Mouse (Mus musculus) embryonic facial prominence, embryonic 12.5 days (tissue): ENCODE data around the gene Gucy2c. TPM values are rescaled to one million over a fixed set of nuclear protein-coding genes. Genes with fewer than 3 reads are reported as not detected.

Experiments
- ATAC-seq: fragments of 200-750 bp; cut with Nextera tagmentation; 2 replicates; pipeline ENCODE4 v1.8.0; 2017; ENCODE audit not compliant: insufficient number of reproducible peaks, insufficient read depth, low FRiP score, low TSS enrichment
- H3K27ac ChIP-seq: fragments of 300-500 bp; sonication (generic); 2 replicates; pipeline ENCODE4 v1.5.1; 2016; ENCODE audit warnings: mild to moderate bottlenecking
- H3K27me3 ChIP-seq: fragments of 300-500 bp; sonication (generic); 2 replicates; pipeline ENCODE4 v1.6.1; 2016; ENCODE audit warnings: mild to moderate bottlenecking, moderate library complexity
- H3K36me3 ChIP-seq: fragments of 300-500 bp; sonication (generic); 2 replicates; pipeline ENCODE4 v1.6.1; 2016; ENCODE audit warnings: mild to moderate bottlenecking
- H3K4me1 ChIP-seq: fragments of 300-500 bp; sonication (generic); 2 replicates; pipeline ENCODE4 v1.6.1; 2016
- H3K4me2 ChIP-seq: fragments of 300-500 bp; sonication (generic); replicated peaks from 2 replicates; pipeline ENCODE4 v1.6.1; 2016; ENCODE audit warnings: mild to moderate bottlenecking, moderate library complexity
- H3K4me3 ChIP-seq: fragments of 300-500 bp; sonication (generic); 2 replicates; pipeline ENCODE4 v1.5.1; 2016; ENCODE audit warnings: mild to moderate bottlenecking
- H3K9ac ChIP-seq: fragments of 300-500 bp; sonication (generic); 2 replicates; pipeline ENCODE4 v1.6.1; 2016; ENCODE audit warnings: mild to moderate bottlenecking, moderate library complexity
- H3K9me3 ChIP-seq: fragments of 300-500 bp; sonication (generic); 2 replicates; pipeline ENCODE4 v1.6.1; 2016; ENCODE audit warnings: mild to moderate bottlenecking, moderate library complexity
- WGBS: fragments of 180-500 bp; shearing (Covaris S2); methylation state at CpG from one replicate; pipeline ENCODE4 v1.1.7; 2016; 5-methylcytosine and 5-hydroxymethylcytosine counted together
- polyA plus RNA-seq: library from polyadenylated mRNA; unstranded; fragments of >200 nt; fragmentation: Nextera tagmentation; extraction: Ambion mirVana; gene quantifications from 2 replicates; pipeline ENCODE4 v1.2.1, GENCODE M21; 2016

The Gucy2c gene
- polyA plus RNA-seq, 1 experiment from 2014 or later, result 0.14 TPM

- ATAC-seq, result no peak
These were observed 581 bp upstream of the Gucy2c start for GRCm38 (mm10) chr6:136782146-136782545.

GRCm38 (mm10) chr6:136776392-136776791 lies 5.2 kb downstream of the Gucy2c start:
- Histone ChIP-seq H3K27me3 (no peaks in the 10 kb centered on the region), H3K36me3 (no peaks in the 10 kb centered on the region), H3K4me1 (no peaks in the 10 kb centered on the region), H3K4me2 (no peak overlapping the region), H3K9me3 (no peaks in the 10 kb centered on the region), H3K4me3 (no peak overlapping the region), H3K9ac (no peak overlapping the region), H3K27ac (no peak overlapping the region)
- no peak for ATAC-seq
- WGBS, result 79% methylated on average over 1 of the region's 1 CpGs

More at GRCm38 (mm10) chr6:136782146-136782545, 581 bp upstream of the Gucy2c start:
- no peaks in the 10 kb centered on the region for H3K9me3 ChIP-seq
- no peak overlapping the region for H3K4me3 ChIP-seq
- no peaks in the 10 kb centered on the region for H3K36me3 ChIP-seq
- no peaks in the 10 kb centered on the region for H3K27me3 ChIP-seq
- H3K4me1 ChIP-seq, result no peaks in the 10 kb centered on the region
- no peak overlapping the region for H3K4me2 ChIP-seq
- no peak overlapping the region for H3K27ac ChIP-seq
- WGBS, result 88% methylated on average over 12 of the region's 12 CpGs
- no peak overlapping the region for H3K9ac ChIP-seq

- no peaks in the 10 kb centered on the region for H3K9me3 ChIP-seq
- H3K4me1 ChIP-seq, result no peaks in the 10 kb centered on the region
- ATAC-seq, result no peak
- no peaks in the 10 kb centered on the region for H3K36me3 ChIP-seq
- H3K9ac ChIP-seq, result no peak overlapping the region
- no peak overlapping the region for H3K4me2 ChIP-seq
- no peak overlapping the region for H3K4me3 ChIP-seq
- 78% methylated on average over 7 of the region's 7 CpGs for WGBS
- H3K27ac ChIP-seq, result no peak overlapping the region
- H3K27me3 ChIP-seq, result no peaks in the 10 kb centered on the region
These were observed 11.7 kb downstream of the Gucy2c start for GRCm38 (mm10) chr6:136769859-136770258.

GRCm38 (mm10) chr6:136769143-136769542 lies 12.4 kb downstream of the Gucy2c start:
- WGBS, result 85% methylated on average over 8 of the region's 8 CpGs
- Histone ChIP-seq H3K36me3 (no peaks in the 10 kb centered on the region), H3K27ac (no peak overlapping the region), H3K4me3 (no peak overlapping the region), H3K4me1 (no peaks in the 10 kb centered on the region), H3K9ac (no peak overlapping the region), H3K27me3 (no peaks in the 10 kb centered on the region), H3K4me2 (no peak overlapping the region), H3K9me3 (no peaks in the 10 kb centered on the region)
- no peak for ATAC-seq

GRCm38 (mm10) chr6:136763912-136764311 lies 17.7 kb downstream of the Gucy2c start:
- Histone ChIP-seq H3K4me3 (no peak overlapping the region), H3K9ac (no peak overlapping the region), H3K9me3 (no peaks in the 10 kb centered on the region), H3K4me2 (no peak overlapping the region), H3K36me3 (no peaks in the 10 kb centered on the region), H3K27ac (no peak overlapping the region), H3K4me1 (no peaks in the 10 kb centered on the region), H3K27me3 (no peaks in the 10 kb centered on the region)
- no peak for ATAC-seq
- WGBS, result 90% methylated on average over 1 of the region's 1 CpGs

- Histone ChIP-seq H3K27me3 (no peaks in the 10 kb centered on the region), H3K9ac (no peak overlapping the region), H3K36me3 (no peaks in the 10 kb centered on the region), H3K9me3 (no peaks in the 10 kb centered on the region), H3K4me3 (no peak overlapping the region), H3K4me1 (no peaks in the 10 kb centered on the region), H3K4me2 (no peak overlapping the region), H3K27ac (no peak overlapping the region)
- no peak for ATAC-seq
- 85% methylated on average over 11 of the region's 11 CpGs for WGBS
These were observed 31.0 kb downstream of the Gucy2c start for GRCm38 (mm10) chr6:136750567-136750966.

GRCm38 (mm10) chr6:136745586-136745985 lies 36.0 kb downstream of the Gucy2c start:
- ATAC-seq, result no peak
- no peak overlapping the region for H3K9ac ChIP-seq
- H3K27ac ChIP-seq, result no peak overlapping the region
- no peaks in the 10 kb centered on the region for H3K9me3 ChIP-seq
- H3K36me3 ChIP-seq, result no peaks in the 10 kb centered on the region
- H3K4me1 ChIP-seq, result no peaks in the 10 kb centered on the region
- H3K4me3 ChIP-seq, result no peak overlapping the region
- WGBS, result 82% methylated on average over 5 of the region's 5 CpGs
- no peak overlapping the region for H3K4me2 ChIP-seq
- no peaks in the 10 kb centered on the region for H3K27me3 ChIP-seq

- Histone ChIP-seq H3K36me3 (no peaks in the 10 kb centered on the region), H3K4me2 (no peak overlapping the region), H3K4me1 (no peaks in the 10 kb centered on the region), H3K27ac (no peak overlapping the region), H3K27me3 (no peaks in the 10 kb centered on the region), H3K4me3 (no peak overlapping the region), H3K9me3 (no peaks in the 10 kb centered on the region), H3K9ac (no peak overlapping the region)
- ATAC-seq, result no peak
- 70% methylated on average over 7 of the region's 7 CpGs for WGBS
These were observed 37.8 kb downstream of the Gucy2c start for GRCm38 (mm10) chr6:136743729-136744128.

- Histone ChIP-seq H3K27ac (no peak overlapping the region), H3K4me1 (no peaks in the 10 kb centered on the region), H3K36me3 (no peaks in the 10 kb centered on the region), H3K4me3 (no peak overlapping the region), H3K9ac (no peak overlapping the region), H3K4me2 (no peak overlapping the region), H3K27me3 (no peaks in the 10 kb centered on the region), H3K9me3 (no peaks in the 10 kb centered on the region)
- 41% methylated on average over 10 of the region's 10 CpGs for WGBS
- peak; percentile 70 for ATAC-seq
These were observed 39.0 kb downstream of the Gucy2c start for GRCm38 (mm10) chr6:136742352-136743118.

GRCm38 (mm10) chr6:136741281-136741680 lies 40.3 kb downstream of the Gucy2c start:
- no peaks in the 10 kb centered on the region for H3K27me3 ChIP-seq
- H3K9me3 ChIP-seq, result no peaks in the 10 kb centered on the region
- no peak overlapping the region for H3K27ac ChIP-seq
- WGBS, result 80% methylated on average over 10 of the region's 10 CpGs
- H3K4me1 ChIP-seq, result no peaks in the 10 kb centered on the region
- H3K9ac ChIP-seq, result no peak overlapping the region
- no peak overlapping the region for H3K4me2 ChIP-seq
- H3K4me3 ChIP-seq, result no peak overlapping the region
- no peak for ATAC-seq
- H3K36me3 ChIP-seq, result no peaks in the 10 kb centered on the region

- Histone ChIP-seq H3K9me3 (no peaks in the 10 kb centered on the region), H3K9ac (no peak overlapping the region), H3K36me3 (no peaks in the 10 kb centered on the region), H3K27me3 (no peaks in the 10 kb centered on the region), H3K4me3 (no peak overlapping the region), H3K27ac (no peak overlapping the region), H3K4me2 (no peak overlapping the region), H3K4me1 (no peaks in the 10 kb centered on the region)
- ATAC-seq, result no peak
- 82% methylated on average over 7 of the region's 7 CpGs for WGBS
These were observed 45.8 kb downstream of the Gucy2c start for GRCm38 (mm10) chr6:136735766-136736165.

GRCm38 (mm10) chr6:136728144-136728543 lies 53.4 kb downstream of the Gucy2c start:
- H3K9me3 ChIP-seq, result no peaks in the 10 kb centered on the region
- no peaks in the 10 kb centered on the region for H3K4me1 ChIP-seq
- H3K4me3 ChIP-seq, result no peak overlapping the region
- H3K36me3 ChIP-seq, result no peaks in the 10 kb centered on the region
- no peak for ATAC-seq
- H3K27ac ChIP-seq, result no peak overlapping the region
- WGBS, result 86% methylated on average over 14 of the region's 14 CpGs
- H3K4me2 ChIP-seq, result no peak overlapping the region
- H3K9ac ChIP-seq, result no peak overlapping the region
- H3K27me3 ChIP-seq, result no peaks in the 10 kb centered on the region
